Mouse (Mus musculus) MEL (cell line): ENCODE data around the gene Sbf1. TPM values are rescaled to one million over a fixed set of nuclear protein-coding genes. Genes with fewer than 3 reads are reported as not detected.

Experiments
- DNase-seq: peaks from one replicate; pipeline ENCODE4 v3.0.0; 2011; ENCODE audit warnings: low read depth, low spot score
- H3K27ac ChIP-seq: 2 replicates; pipeline ENCODE4 v1.5.1; 2012; ENCODE audit warnings: low read depth, mild to moderate bottlenecking, control low read depth, low read length, moderate library complexity; ENCODE audit not compliant: control insufficient read depth
- H3K27me3 ChIP-seq, 2 experiments: fragments of 150-350 bp in 1 of 2; sonication (generic) in 1 of 2; 2 replicates each; pipeline ENCODE4 v1.6.1; 2012; ENCODE audit warnings: low read length in 2 of 2, mild to moderate bottlenecking in 2 of 2, improper control_type of control experiment in 1 of 2, moderate library complexity in 1 of 2; ENCODE audit not compliant: insufficient read depth in 2 of 2, control insufficient read depth in 1 of 2
- H3K36me3 ChIP-seq, 2 experiments: 2 replicates each; pipeline ENCODE4 v1.6.1; 2012 to 2014; ENCODE audit warnings: low read length in 2 of 2, improper control_type of control experiment in 1 of 2, inconsistent platforms in 1 of 2, mild to moderate bottlenecking in 1 of 2; ENCODE audit not compliant: insufficient read depth in 2 of 2, control insufficient read depth in 1 of 2
- H3K4me1 ChIP-seq, 2 experiments: fragments of 150-350 bp in 1 of 2; sonication (generic) in 1 of 2; 2 replicates each; pipeline ENCODE4 v1.6.1; 2012; ENCODE audit warnings: low read length in 2 of 2, improper control_type of control experiment in 1 of 2, mild to moderate bottlenecking in 1 of 2; ENCODE audit not compliant: insufficient read depth in 2 of 2, control insufficient read depth in 1 of 2
- H3K4me3 ChIP-seq, 2 experiments: fragments of 150-350 bp in 1 of 2; sonication (generic) in 1 of 2; 2 replicates each; pipeline ENCODE4 v1.5.1; 2012; ENCODE audit warnings: low read depth in 2 of 2, low read length in 2 of 2, mild to moderate bottlenecking in 2 of 2, moderate library complexity in 2 of 2, control low read depth in 1 of 2, improper control_type of control experiment in 1 of 2; ENCODE audit not compliant: control insufficient read depth in 1 of 2, insufficient read depth in 1 of 2
- H3K79me2 ChIP-seq: 2 replicates; pipeline ENCODE4 v1.6.1; 2012; ENCODE audit warnings: mild to moderate bottlenecking, low read length, moderate library complexity; ENCODE audit not compliant: control insufficient read depth, poor library complexity, insufficient read depth
- H3K9ac ChIP-seq: 2 replicates; pipeline ENCODE4 v1.6.1; 2012; ENCODE audit warnings: low read depth, mild to moderate bottlenecking, control low read depth, low read length, moderate library complexity; ENCODE audit not compliant: control insufficient read depth, poor library complexity, severe bottlenecking
- H3K9me3 ChIP-seq: fragments of 150-350 bp; sonication (generic); replicated peaks from 2 replicates; pipeline ENCODE4 v1.6.1; 2012; ENCODE audit warnings: mild to moderate bottlenecking, low read length, improper control_type of control experiment, moderate library complexity; ENCODE audit not compliant: insufficient read depth
- CHD1 ChIP-seq: IDR thresholded peaks from 2 replicates; pipeline ENCODE4 v1.6.1; 2012; ENCODE audit warnings: low read depth, mild to moderate bottlenecking, inconsistent platforms, low read length, improper control_type of control experiment
- CTCF ChIP-seq, 3 experiments: IDR thresholded peaks in 2 of 3; conservative IDR thresholded peaks in 1 of 3; 2 replicates each; pipeline ENCODE4 v1.5.1; 2011 to 2012; ENCODE audit warnings: low read length in 3 of 3, low read depth in 2 of 3, mild to moderate bottlenecking in 2 of 3, improper control_type of control experiment in 1 of 3, inconsistent platforms in 1 of 3, mixed read lengths in 1 of 3, moderate library complexity in 1 of 3; ENCODE audit not compliant: control insufficient read depth in 1 of 3, insufficient read depth in 1 of 3, poor library complexity in 1 of 3, severe bottlenecking in 1 of 3
- E2F4 ChIP-seq: IDR thresholded peaks from 2 replicates; pipeline ENCODE4 v1.6.1; 2011; ENCODE audit warnings: low read depth, low read length, improper control_type of control experiment, borderline replicate concordance
- HCFC1 ChIP-seq: IDR thresholded peaks from 2 replicates; pipeline ENCODE4 v1.6.1; 2012; ENCODE audit warnings: low read depth, mild to moderate bottlenecking, inconsistent platforms, low read length, improper control_type of control experiment, moderate library complexity
- KAT2A ChIP-seq: conservative IDR thresholded peaks from 2 replicates; pipeline ENCODE4 v1.6.1; 2012; ENCODE audit warnings: low read depth, low read length, improper control_type of control experiment, inconsistent platforms
- MAFK ChIP-seq: IDR thresholded peaks from 2 replicates; pipeline ENCODE4 v1.6.1; 2011; ENCODE audit warnings: low read depth, mild to moderate bottlenecking, low read length, improper control_type of control experiment, borderline replicate concordance
- MAZ ChIP-seq: IDR thresholded peaks from 2 replicates; pipeline ENCODE4 v1.6.1; 2012; ENCODE audit warnings: low read depth, mild to moderate bottlenecking, inconsistent platforms, low read length, improper control_type of control experiment
- MEF2A ChIP-seq: IDR thresholded peaks from 2 replicates; pipeline ENCODE4 v1.6.1; 2014; ENCODE audit warnings: low read depth, mild to moderate bottlenecking, inconsistent platforms, low read length, improper control_type of control experiment; ENCODE audit not compliant: poor library complexity, insufficient replicate concordance, severe bottlenecking; ENCODE audit errors: extremely low read depth
- MXI1 ChIP-seq: IDR thresholded peaks from 2 replicates; pipeline ENCODE4 v1.6.1; 2011; ENCODE audit warnings: mild to moderate bottlenecking, low read depth, low read length, improper control_type of control experiment
- MYC ChIP-seq: IDR thresholded peaks from 2 replicates; pipeline ENCODE4 v1.6.1; 2011; ENCODE audit warnings: low read depth, mild to moderate bottlenecking, low read length, improper control_type of control experiment, moderate library complexity
- NRF1 ChIP-seq: IDR thresholded peaks from 2 replicates; pipeline ENCODE4 v1.6.1; 2014; ENCODE audit warnings: low read depth, mild to moderate bottlenecking, inconsistent platforms, low read length, improper control_type of control experiment, moderate library complexity; ENCODE audit not compliant: poor library complexity, insufficient read depth, severe bottlenecking
- POLR2AphosphoS2 ChIP-seq: IDR thresholded peaks from 2 replicates; pipeline ENCODE4 v1.6.1; 2011; ENCODE audit warnings: low read length, improper control_type of control experiment
- POLR2AphosphoS5 ChIP-seq: IDR thresholded peaks from 2 replicates; pipeline ENCODE4 v1.6.1; 2012; ENCODE audit warnings: low read depth, borderline replicate concordance, mild to moderate bottlenecking, inconsistent platforms, low read length, moderate library complexity, mixed read lengths
- RAD21 ChIP-seq: IDR thresholded peaks from 2 replicates; pipeline ENCODE4 v1.6.1; 2011; ENCODE audit warnings: mild to moderate bottlenecking, low read depth, low read length, improper control_type of control experiment
- SIN3A ChIP-seq: IDR thresholded peaks from 2 replicates; pipeline ENCODE4 v1.6.1; 2012; ENCODE audit warnings: low read length, improper control_type of control experiment, inconsistent platforms
- SMC3 ChIP-seq: IDR thresholded peaks from 2 replicates; pipeline ENCODE4 v1.6.1; 2011; ENCODE audit warnings: low read depth, low read length, improper control_type of control experiment
- TBP ChIP-seq: IDR thresholded peaks from 2 replicates; pipeline ENCODE4 v1.8.0; 2011; ENCODE audit warnings: low read depth, low read length, improper control_type of control experiment
- TCF12 ChIP-seq: IDR thresholded peaks from 2 replicates; pipeline ENCODE4 v1.6.1; 2014; ENCODE audit warnings: low read depth, mild to moderate bottlenecking, inconsistent platforms, low read length, improper control_type of control experiment, moderate library complexity
- USF2 ChIP-seq, 2 experiments: IDR thresholded peaks; 2 replicates each; pipeline ENCODE4 v1.6.1; 2011 to 2012; ENCODE audit warnings: improper control_type of control experiment in 2 of 2, low read length in 2 of 2, borderline replicate concordance in 1 of 2, inconsistent platforms in 1 of 2, low read depth in 1 of 2, mild to moderate bottlenecking in 1 of 2; ENCODE audit not compliant: insufficient read depth in 1 of 2
- ZKSCAN1 ChIP-seq: IDR thresholded peaks from 2 replicates; pipeline ENCODE4 v1.6.1; 2012; ENCODE audit warnings: low read depth, mild to moderate bottlenecking, inconsistent platforms, low read length, improper control_type of control experiment, moderate library complexity
- ZMIZ1 ChIP-seq: IDR thresholded peaks from 2 replicates; pipeline ENCODE4 v1.6.1; 2012; ENCODE audit warnings: low read depth, mild to moderate bottlenecking, inconsistent platforms, low read length, improper control_type of control experiment, moderate library complexity
- polyA plus RNA-seq, 2 experiments: library from polyadenylated mRNA; stranded (reverse) in 1 of 2; unstranded in 1 of 2; fragments of >175 nt in 1 of 2; fragments of >200 nt in 1 of 2; gene quantifications; 2 replicates each; pipeline versions ENCODE4 v1.2.1 to v1.2.4; 2012; ENCODE audit warnings: low replicate concordance in 2 of 2, low read depth in 1 of 2; ENCODE audit not compliant: insufficient read length in 2 of 2, insufficient read depth in 1 of 2, missing spikeins in 1 of 2
- total RNA-seq: library from RNA; depleted of rRNA; stranded (reverse); fragments of 300-350 nt; gene quantifications from 2 replicates; pipeline ENCODE4 v1.2.3, GENCODE M21; 2012

Gene Sbf1
- total and polyA plus RNA-seq, 3 experiments = 80.4 to 147 TPM; not detected in 1

DNA sequence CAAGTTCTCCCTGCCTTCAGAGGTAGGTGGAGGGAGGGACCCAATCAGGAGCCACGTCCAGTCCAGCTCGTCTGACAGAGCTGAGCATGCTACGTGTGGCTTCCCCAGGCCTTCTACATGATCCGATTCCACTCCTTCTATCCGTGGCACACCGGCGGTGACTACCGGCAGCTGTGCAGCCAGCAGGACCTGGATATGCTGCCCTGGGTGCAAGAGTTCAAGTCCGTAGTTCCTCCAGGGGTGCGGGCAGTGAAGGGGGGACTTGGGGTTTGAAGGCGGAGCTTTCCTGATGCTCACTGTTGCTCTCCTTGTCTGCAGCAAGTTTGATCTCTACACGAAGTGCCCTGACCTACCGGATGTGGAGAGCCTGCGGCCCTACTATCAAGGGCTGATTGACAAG, 21.3 kb upstream of the Sbf1 start:
- Histone ChIP-seq H3K4me1 (peaks cover 5% of the 10 kb centered on the region in 2 experiments), H3K27ac (no peak overlapping the region), H3K27me3 (peaks cover 0 to 2% of the 10 kb centered on the region in 2 experiments; a peak in 2 of 4 replicates), H3K9ac (no peak overlapping the region), H3K9me3 (no peaks in the 10 kb centered on the region), H3K36me3 (no peaks in the 10 kb centered on the region), H3K4me3 (no peak overlapping the region), H3K79me2 (no peaks in the 10 kb centered on the region)
- no peak for DNase-seq
- TF ChIP-seq KAT2A (no peak), CTCF (IDR thresholded peaks at IDR 0.05 in 2 of 3, conservative IDR thresholded peaks at IDR 0.05 in 1 of 3; ENCODE audit: control insufficient read depth in 1 of 3, insufficient read depth in 1 of 3, low read depth in 2 of 3, low read length in 3 of 3, poor library complexity in 1 of 3, severe bottlenecking in 1 of 3) (no peak), ZMIZ1 (no peak), MXI1 (no peak), MEF2A (no peak), POLR2AphosphoS5 (no peak), USF2 (IDR thresholded peaks at IDR 0.05; ENCODE audit: borderline replicate concordance in 1 of 2, insufficient read depth in 1 of 2, low read depth in 1 of 2, low read length in 2 of 2) (no peak), MYC (no peak), SIN3A (no peak), TBP (no peak), CHD1 (no peak), NRF1 (no peak), TCF12 (no peak), ZKSCAN1 (no peak), E2F4 (no peak)

GRCm38 (mm10) chr15:89334774-89335537, 19.8 kb upstream of the Sbf1 start:
- no peaks in the 10 kb centered on the region for H3K9me3 ChIP-seq
- TF ChIP-seq POLR2AphosphoS5 (no peak), RAD21 (no peak), MAFK (no peak), SMC3 (no peak), POLR2AphosphoS2 (no peak), MAZ (no peak), TBP (no peak), HCFC1 (no peak)
- H3K4me1 ChIP-seq = peaks cover 2 to 3% of the 10 kb centered on the region in 2 experiments; a peak in 3 of 4 replicates
- H3K79me2 ChIP-seq = no peaks in the 10 kb centered on the region
- no peak overlapping the region for H3K4me3 ChIP-seq
- H3K27ac ChIP-seq = no peak overlapping the region
- H3K36me3 ChIP-seq = no peaks in the 10 kb centered on the region
- H3K9ac ChIP-seq = no peak overlapping the region
- no peak for DNase-seq
- H3K27me3 ChIP-seq = peaks cover 2 to 4% of the 10 kb centered on the region in 2 experiments; a peak in 3 of 4 replicates
